In genomic region chr10:42037301-42037870, GRCm38 (mm10) we compare ENCODE assay signal across 19 mouse cellular contexts. TPM values are rescaled to one million over a fixed set of nuclear protein-coding genes. Genes with fewer than 3 reads are reported as not detected.
DNase-seq lines count a peak whose midpoint lies in the region; ATAC-seq and TF ChIP-seq lines count a peak whose summit lies in the region.
"Had no signal": no experiment of that assay in that cellular context is flagged by ENCODE, and none has a peak within 500 bp of the region (broad histone marks: within the 10 kb centered on the region; RNA-seq: fewer than 3 reads in every experiment).

No protein-coding gene starts in this region.

- H3K27me3 ChIP-seq in heart, embryonic 13.5 days (replicated peaks): 0 out of 2 replicates have a peak, but pooled peaks cover 15% of the 10 kb centered on the region
- no peaks in the 10 kb centered on the region for H3K27me3 ChIP-seq in lung, postnatal 0 days (replicated peaks; ENCODE audit: insufficient read depth, low read length)
- H3K27me3 ChIP-seq in embryonic facial prominence, embryonic 14.5 days (replicated peaks; ENCODE audit: control insufficient read depth, insufficient read depth, low read length): no peaks in the 10 kb centered on the region
- H3K27me3 ChIP-seq: hindbrain, embryonic 12.5 days; limb, embryonic 15.5 days; liver, embryonic 15.5 days; neural tube, embryonic 12.5 days had no signal

- no peak for TF ChIP-seq EP300 in lung, postnatal 0 days (IDR thresholded peaks at IDR 0.05)

- intact Hi-C loops in heart, postnatal 36 days (cut with DNase I): no loop called here

- no peak overlapping the region for H3K4me2 ChIP-seq in heart, embryonic 13.5 days
- H3K4me2 ChIP-seq in lung, postnatal 0 days (replicated peaks; ENCODE audit: low read depth, low read length): no peak overlapping the region
- no peak overlapping the region for H3K4me2 ChIP-seq in embryonic facial prominence, embryonic 14.5 days (ENCODE audit: low read depth, low read length)
- H3K4me2 ChIP-seq: hindbrain, embryonic 12.5 days; limb, embryonic 15.5 days; liver, embryonic 15.5 days; neural tube, embryonic 12.5 days had no signal

- TF ChIP-seq CTCF in lung, postnatal 0 days (IDR thresholded peaks at IDR 0.05): no peak

- no peaks in the 10 kb centered on the region for H3K36me3 ChIP-seq in heart, embryonic 13.5 days
- H3K36me3 ChIP-seq in lung, postnatal 0 days (ENCODE audit: insufficient read depth, low read length): no peaks in the 10 kb centered on the region
- no peaks in the 10 kb centered on the region for H3K36me3 ChIP-seq in embryonic facial prominence, embryonic 14.5 days (ENCODE audit: control insufficient read depth, insufficient read depth, low read length)
- H3K36me3 ChIP-seq: G1E; hindbrain, embryonic 12.5 days; limb, embryonic 15.5 days; liver, embryonic 15.5 days; neural tube, embryonic 12.5 days had no signal

- H3K9me3 ChIP-seq in heart, embryonic 13.5 days: no peaks in the 10 kb centered on the region
- H3K9me3 ChIP-seq in lung, postnatal 0 days (ENCODE audit: low read length): no peaks in the 10 kb centered on the region
- H3K9me3 ChIP-seq in embryonic facial prominence, embryonic 14.5 days (ENCODE audit: control insufficient read depth, low read length): no peaks in the 10 kb centered on the region
- H3K9me3 ChIP-seq: G1E; hindbrain, embryonic 12.5 days; limb, embryonic 15.5 days; liver, embryonic 15.5 days; neural tube, embryonic 12.5 days had no signal

- peak; percentile 53 for DNase-seq in adrenal gland, adult 2 months
- no peak for DNase-seq in adrenal gland, postnatal 4 days (ENCODE audit: low spot score in 2 of 2)
- no peak for DNase-seq in heart, postnatal 36 days
- DNase-seq in lung, postnatal 0 days (ENCODE audit: low spot score): peak; percentile 23
- DNase-seq in lung, postnatal 36 days: no peak
- DNase-seq in embryonic facial prominence, embryonic 14.5 days (ENCODE audit: low spot score): no peak
- no peak for DNase-seq in ovary, adult 18-20 months (ENCODE audit: low spot score)
- DNase-seq: cerebellum, adult 18-20 months; cerebellum, postnatal 25 days; right cerebral cortex, adult 18-20 months had no signal

- no peak overlapping the region for H3K4me3 ChIP-seq in heart, embryonic 13.5 days
- no peak overlapping the region for H3K4me3 ChIP-seq in lung, postnatal 0 days (ENCODE audit: low read depth, low read length)
- no peak overlapping the region for H3K4me3 ChIP-seq in embryonic facial prominence, embryonic 14.5 days (ENCODE audit: low read depth, low read length)
- H3K4me3 ChIP-seq: hindbrain, embryonic 12.5 days; limb, embryonic 15.5 days; liver, embryonic 15.5 days; neural tube, embryonic 12.5 days had no signal

- no peak overlapping the region for H3K9ac ChIP-seq in heart, embryonic 13.5 days
- no peak overlapping the region for H3K9ac ChIP-seq in lung, postnatal 0 days (replicated peaks; ENCODE audit: low read depth)
- no peak overlapping the region for H3K9ac ChIP-seq in embryonic facial prominence, embryonic 14.5 days (ENCODE audit: low read depth, low read length)
- H3K9ac ChIP-seq: hindbrain, embryonic 12.5 days; limb, embryonic 15.5 days; liver, embryonic 15.5 days; neural tube, embryonic 12.5 days had no signal

- no peak for ATAC-seq in heart, embryonic 13.5 days (ENCODE audit: extremely low read depth, insufficient number of reproducible peaks, low FRiP score, low TSS enrichment)
- ATAC-seq in lung, postnatal 0 days: peak; percentile 26; the same call in 1 of the 2 replicates
- ATAC-seq in embryonic facial prominence, embryonic 14.5 days (ENCODE audit: low read depth): no peak
- ATAC-seq: forebrain, embryonic 16.5 days; inflammation-experienced regulatory T-cells, adult 6 months had no signal

- H3K27ac ChIP-seq in heart, embryonic 13.5 days (replicated peaks): peak overlapping the region; percentile 22
- H3K27ac ChIP-seq in lung, postnatal 0 days (ENCODE audit: low read length): 0 out of 2 replicates have a peak overlapping the region, but pooled peaks have one; percentile 43
- 0 out of 2 replicates have a peak overlapping the region, but pooled peaks have one; percentile 39 for H3K27ac ChIP-seq in embryonic facial prominence, embryonic 14.5 days (replicated peaks; ENCODE audit: low read depth, low read length)
- H3K27ac ChIP-seq: hindbrain, embryonic 12.5 days; limb, embryonic 15.5 days; liver, embryonic 15.5 days; neural tube, embryonic 12.5 days; stomach, postnatal 0 days had no signal

- H3K4me1 ChIP-seq in heart, embryonic 13.5 days: peaks cover 23% of the 10 kb centered on the region
- H3K4me1 ChIP-seq in lung, postnatal 0 days (ENCODE audit: insufficient read depth, low read depth, low read length): peaks cover 7% of the 10 kb centered on the region; the same call in 1 of the 2 replicates
- peaks cover 28% of the 10 kb centered on the region for H3K4me1 ChIP-seq in embryonic facial prominence, embryonic 14.5 days (ENCODE audit: control insufficient read depth, insufficient read depth, low read length)
- H3K4me1 ChIP-seq: liver, embryonic 15.5 days; neural tube, embryonic 12.5 days had no signal

- 27% methylated on average over 7 of the region's 7 CpGs for WGBS in heart, embryonic 13.5 days
- WGBS in lung, postnatal 0 days: 42% methylated on average over 7 of the region's 7 CpGs
- WGBS in embryonic facial prominence, embryonic 14.5 days: 37% methylated on average over 7 of the region's 7 CpGs

RNA-seq across cellular contexts. Expression of gene Armc2, which starts 19.1 kb away (rescaled TPM):
- 1 to 10 TPM; 2.0 to 2.4 TPM for total RNA-seq in adrenal gland, adult 2 months (2021)
- 0.40 and 0.75 TPM in 2 replicates for polyA plus RNA-seq in adrenal gland, adult 2 months (2012; rRNA removed)
- 1 to 10 TPM; 2.8 to 3.0 TPM for total RNA-seq in adrenal gland, postnatal 4 days (2021)
- 0.94 and 1.2 TPM in 2 replicates for polyA plus RNA-seq in heart, embryonic 13.5 days (2015; fragmentation: Nextera tagmentation; extraction: Ambion mirVana)
- 10 to 100 TPM in 1 of 2 experiments, 1 to 10 TPM in 1; 9.9 to 11.8 TPM for total RNA-seq in heart, postnatal 36 days (2021)
- 1.1 and 1.4 TPM in 2 replicates for polyA plus RNA-seq in lung, postnatal 0 days (2015; fragmentation: Nextera tagmentation; extraction: Ambion mirVana)
- 4.1 and 4.6 TPM in 2 replicates for polyA plus RNA-seq in embryonic facial prominence, embryonic 14.5 days (2014; fragmentation: Nextera tagmentation; extraction: Ambion mirVana)
- polyA plus RNA-seq: G1E had no signal

Comparison
In these comparisons a context has a peak if more than half of its experiments do, and no peak if none do; other contexts are left out.
1. DNase-seq: peak in adrenal gland, adult 2 months (single experiment) and lung, postnatal 0 days (single experiment); none in adrenal gland, postnatal 4 days (0 of 2), heart, postnatal 36 days (0 of 2), lung, postnatal 36 days (single experiment), embryonic facial prominence, embryonic 14.5 days (single experiment) and ovary, adult 18-20 months (single experiment).
2. Peak in every context shown above with its lines, with median percentiles within 50 percentile points of each other: H3K27ac ChIP-seq.